Mouse (Mus musculus) bone marrow, adult 2 months (tissue): ENCODE results near the gene Tspan15. TPM values are rescaled to one million over a fixed set of nuclear protein-coding genes. Genes with fewer than 3 reads are reported as not detected.

ENCODE experiments used
- H3K27ac ChIP-seq: fragments of 200-500 bp; 2 replicates; pipeline ENCODE4 v1.5.1; 2012; ENCODE audit warnings: low read depth, mild to moderate bottlenecking, control low read depth, inconsistent platforms, low read length; ENCODE audit not compliant: control insufficient read depth, poor library complexity, insufficient read depth
- H3K4me1 ChIP-seq: fragments of 200-500 bp; 2 replicates; pipeline ENCODE4 v1.6.1; 2011; ENCODE audit warnings: low read length; ENCODE audit not compliant: control insufficient read depth, insufficient read depth
- H3K4me3 ChIP-seq: fragments of 200-500 bp; replicated peaks from 2 replicates; pipeline ENCODE3; 2011; ENCODE audit warnings: mild to moderate bottlenecking, low read depth, low read length, control low read depth; ENCODE audit not compliant: control insufficient read depth
- CTCF ChIP-seq: fragments of 200-500 bp; IDR thresholded peaks from 2 replicates; pipeline ENCODE4 v1.5.1; 2011; ENCODE audit warnings: low read length, control low read depth; ENCODE audit not compliant: control insufficient read depth, insufficient read depth
- POLR2A ChIP-seq: fragments of 200-500 bp; IDR thresholded peaks from 2 replicates; pipeline ENCODE4 v1.6.1; 2011; ENCODE audit warnings: low read depth, mild to moderate bottlenecking, control low read depth, low read length, borderline replicate concordance; ENCODE audit not compliant: control insufficient read depth
- WGBS: fragments of 180-500 bp; shearing (Covaris S2); methylation state at CpG from one replicate; pipeline ENCODE4 v1.1.7; 2018; 5-methylcytosine and 5-hydroxymethylcytosine counted together
- polyA plus RNA-seq: library from polyadenylated mRNA; stranded (reverse); fragments of >200 nt; gene quantifications from 2 replicates; pipeline ENCODE4 v1.2.4, GENCODE M21; 2011; ENCODE audit warnings: low replicate concordance; ENCODE audit not compliant: missing spikeins, insufficient read depth, insufficient read length

The Tspan15 gene
- polyA plus RNA-seq, 1 experiment = 5.3 TPM

- TF ChIP-seq POLR2A (no peak), CTCF (no peak)
- H3K4me3 ChIP-seq = no peak overlapping the region
- H3K4me1 ChIP-seq = no peaks in the 10 kb centered on the region; the same call in 1 of the 2 replicates
- 47% methylated on average over 5 of the region's 5 CpGs for WGBS
- 0 out of 2 replicates have a peak overlapping the region, but pooled peaks have one; percentile 20 for H3K27ac ChIP-seq
Measured at GRCm38 (mm10) chr10:62215169-62215616, 15.9 kb downstream of the Tspan15 start.

DNA sequence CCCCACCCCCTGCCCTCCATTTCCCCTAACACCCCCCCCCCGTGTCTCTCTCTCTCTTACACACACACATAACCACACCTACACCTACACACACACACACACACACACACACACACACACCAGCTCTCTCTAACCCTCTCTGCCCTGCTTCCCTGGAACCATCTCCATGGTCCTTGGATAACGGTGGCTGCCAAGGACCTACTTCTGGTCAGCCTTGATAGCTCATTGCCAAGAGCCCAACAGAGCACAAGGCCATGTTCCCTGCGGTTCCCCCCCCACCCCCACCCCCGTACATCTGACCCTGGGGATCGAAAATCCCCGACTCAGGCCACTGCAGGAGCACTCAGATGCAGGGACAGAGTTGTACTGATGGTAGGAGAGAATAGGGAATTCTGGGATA is 19.7 kb downstream of the Tspan15 start:
- TF ChIP-seq CTCF = no peak
- TF ChIP-seq POLR2A = no peak
- no peak overlapping the region for H3K27ac ChIP-seq
- no peak overlapping the region for H3K4me3 ChIP-seq
- WGBS = 79% methylated on average over 6 of the region's 6 CpGs
- H3K4me1 ChIP-seq = no peaks in the 10 kb centered on the region

GRCm38 (mm10) chr10:62208241-62208896 is 22.7 kb downstream of the Tspan15 start:
- no peak overlapping the region for H3K4me3 ChIP-seq
- no peaks in the 10 kb centered on the region for H3K4me1 ChIP-seq
- TF ChIP-seq CTCF = no peak
- no peak for TF ChIP-seq POLR2A
- WGBS = 74% methylated on average over 10 of the region's 10 CpGs
- H3K27ac ChIP-seq = no peak overlapping the region

GRCm38 (mm10) chr10:62202574-62202973 is 28.5 kb downstream of the Tspan15 start:
- no peak overlapping the region for H3K27ac ChIP-seq
- no peak for TF ChIP-seq POLR2A
- TF ChIP-seq CTCF = no peak
- H3K4me1 ChIP-seq = peaks cover 1% of the 10 kb centered on the region; the same call in 1 of the 2 replicates
- no peak overlapping the region for H3K4me3 ChIP-seq
- WGBS = 80% methylated on average over 6 of the region's 6 CpGs

DNA sequence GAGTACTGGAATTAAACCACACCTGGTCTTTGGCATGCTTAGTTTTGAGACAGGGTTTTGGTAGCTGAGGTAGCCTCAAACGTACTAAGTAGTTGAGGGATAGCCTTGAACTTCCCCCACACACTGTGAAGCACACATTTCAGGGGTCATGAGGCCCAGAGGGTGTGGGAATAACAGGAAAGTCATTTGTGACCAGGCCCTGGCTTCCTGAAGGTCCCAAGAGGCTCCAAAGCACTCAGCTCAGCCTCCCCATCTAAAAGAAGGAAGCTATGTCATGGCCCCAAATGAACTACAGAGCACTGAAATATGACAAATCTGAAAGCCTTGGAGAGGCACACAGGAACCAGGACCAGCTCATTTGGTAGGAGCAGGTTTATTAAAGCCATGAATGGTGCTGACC is 32.2 kb downstream of the Tspan15 start:
- TF ChIP-seq CTCF = no peak
- no peak for TF ChIP-seq POLR2A
- Histone ChIP-seq H3K27ac (no peak overlapping the region), H3K4me1 (peaks cover 5% of the 10 kb centered on the region; the same call in 1 of the 2 replicates), H3K4me3 (no peak overlapping the region)
- 35% methylated on average over 1 of the region's 1 CpGs for WGBS

- no peak for TF ChIP-seq CTCF
- no peak for TF ChIP-seq POLR2A
Measured at GRCm38 (mm10) chr10:62197403-62197802, 33.6 kb downstream of the Tspan15 start.

GRCm38 (mm10) chr10:62195376-62195775 is 35.7 kb downstream of the Tspan15 start:
- Histone ChIP-seq H3K4me3 (no peak overlapping the region), H3K27ac (no peak overlapping the region), H3K4me1 (peaks cover 6% of the 10 kb centered on the region)
- WGBS = 69% methylated on average over 7 of the region's 7 CpGs
- TF ChIP-seq CTCF = no peak
- TF ChIP-seq POLR2A = no peak

More at GRCm38 (mm10) chr10:62197403-62197802, 33.6 kb downstream of the Tspan15 start:
- H3K4me1 ChIP-seq = peaks cover 5% of the 10 kb centered on the region; the same call in 1 of the 2 replicates
- 51% methylated on average over 4 of the region's 4 CpGs for WGBS
- H3K27ac ChIP-seq = peak overlapping the region; percentile 50
- no peak overlapping the region for H3K4me3 ChIP-seq

DNA sequence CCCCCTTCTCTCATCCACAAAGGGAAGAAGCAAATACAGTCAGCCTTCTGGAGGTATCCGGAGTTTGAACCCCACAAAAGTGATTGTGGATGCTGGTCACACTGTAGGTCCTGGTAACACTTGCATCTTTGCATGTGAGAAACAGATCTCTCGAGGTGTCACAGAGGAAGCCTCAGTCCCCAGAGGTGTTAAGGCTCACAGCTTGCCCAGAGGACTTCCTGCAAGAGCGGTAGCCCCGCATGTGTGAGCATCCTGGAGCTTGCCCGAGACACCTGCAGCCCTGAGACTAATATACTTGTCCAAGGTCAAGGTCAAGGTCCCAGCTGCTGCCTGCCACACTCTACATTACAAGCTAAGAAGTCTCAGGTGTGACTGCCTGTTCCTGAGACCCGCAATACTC is 36.1 kb downstream of the Tspan15 start:
- 54% methylated on average over 6 of the region's 6 CpGs for WGBS
- Histone ChIP-seq H3K4me3 (no peak overlapping the region), H3K4me1 (peaks cover 6% of the 10 kb centered on the region), H3K27ac (no peak overlapping the region)
- no peak for TF ChIP-seq CTCF
- no peak for TF ChIP-seq POLR2A
